Comparison of ENCODE assay signal across 8 mouse cellular contexts in genomic region chr13:104519006-104519695, GRCm38 (mm10).
DNase-seq lines count a peak whose midpoint lies in the region; ATAC-seq and TF ChIP-seq lines count a peak whose summit lies in the region.

No protein-coding gene starts in this region.

- WGBS in heart, embryonic 16.5 days, result 59% methylated on average over 14 of the region's 14 CpGs
- WGBS in embryonic facial prominence, embryonic 10.5 days, result 63% methylated on average over 14 of the region's 14 CpGs
- 22% methylated on average over 14 of the region's 14 CpGs for WGBS in hindbrain, embryonic 15.5 days
- WGBS in midbrain, embryonic 12.5 days, result 41% methylated on average over 14 of the region's 14 CpGs
- 77% methylated on average over 14 of the region's 14 CpGs for WGBS in lung, postnatal 0 days

- ATAC-seq in heart, embryonic 16.5 days (replicated peaks; ENCODE audit: extremely low read depth, insufficient read depth, low FRiP score), result no peak
- peak; percentile 70 for ATAC-seq in hindbrain, embryonic 15.5 days (ENCODE audit: low FRiP score, low read depth)
- peak; percentile 31; the same call in 1 of the 2 replicates for ATAC-seq in midbrain, embryonic 12.5 days (ENCODE audit: low FRiP score, low read depth)
- no peak for ATAC-seq in lung, postnatal 0 days

- no peak for TF ChIP-seq CTCF in lung, postnatal 0 days (IDR thresholded peaks at IDR 0.05)

- peak overlapping the region; percentile 30; the same call in 1 of the 2 replicates for H3K27ac ChIP-seq in heart, embryonic 16.5 days (ENCODE audit: low read length)
- H3K27ac ChIP-seq in embryonic facial prominence, embryonic 10.5 days (replicated peaks), result peak overlapping the region; percentile 95
- peak overlapping the region; percentile 87 for H3K27ac ChIP-seq in hindbrain, embryonic 15.5 days (replicated peaks)
- peak overlapping the region; percentile 94 for H3K27ac ChIP-seq in midbrain, embryonic 12.5 days (replicated peaks)
- no peak overlapping the region for H3K27ac ChIP-seq in lung, postnatal 0 days (ENCODE audit: low read length)

- no peak overlapping the region for H3K4me2 ChIP-seq in heart, embryonic 16.5 days (ENCODE audit: low read depth, low read length)
- H3K4me2 ChIP-seq in hindbrain, embryonic 15.5 days, result peak overlapping the region; percentile 61
- peak overlapping the region; percentile 59 for H3K4me2 ChIP-seq in midbrain, embryonic 12.5 days (replicated peaks)
- no peak overlapping the region for H3K4me2 ChIP-seq in lung, postnatal 0 days (replicated peaks; ENCODE audit: low read depth, low read length)

- H3K36me3 ChIP-seq in heart, embryonic 16.5 days (ENCODE audit: control insufficient read depth, insufficient read depth), result no peaks in the 10 kb centered on the region
- no peaks in the 10 kb centered on the region for H3K36me3 ChIP-seq in embryonic facial prominence, embryonic 10.5 days (replicated peaks)
- H3K36me3 ChIP-seq in hindbrain, embryonic 15.5 days, result no peaks in the 10 kb centered on the region
- no peaks in the 10 kb centered on the region for H3K36me3 ChIP-seq in midbrain, embryonic 12.5 days
- H3K36me3 ChIP-seq in lung, postnatal 0 days (ENCODE audit: insufficient read depth, low read length), result no peaks in the 10 kb centered on the region

- peaks cover 3% of the 10 kb centered on the region for H3K9me3 ChIP-seq in heart, embryonic 16.5 days (replicated peaks; ENCODE audit: control insufficient read depth, low read length)
- H3K9me3 ChIP-seq in embryonic facial prominence, embryonic 10.5 days, result no peaks in the 10 kb centered on the region
- H3K9me3 ChIP-seq in hindbrain, embryonic 15.5 days, result no peaks in the 10 kb centered on the region
- H3K9me3 ChIP-seq in midbrain, embryonic 12.5 days, result no peaks in the 10 kb centered on the region
- no peaks in the 10 kb centered on the region for H3K9me3 ChIP-seq in lung, postnatal 0 days (ENCODE audit: low read length)

- H3K27me3 ChIP-seq in heart, embryonic 16.5 days (ENCODE audit: control insufficient read depth, insufficient read depth, low read length), result no peaks in the 10 kb centered on the region
- H3K27me3 ChIP-seq in embryonic facial prominence, embryonic 10.5 days (replicated peaks; ENCODE audit: low read depth, poor library complexity, severe bottlenecking), result no peaks in the 10 kb centered on the region
- no peaks in the 10 kb centered on the region for H3K27me3 ChIP-seq in hindbrain, embryonic 15.5 days
- H3K27me3 ChIP-seq in midbrain, embryonic 12.5 days, result no peaks in the 10 kb centered on the region
- no peaks in the 10 kb centered on the region for H3K27me3 ChIP-seq in lung, postnatal 0 days (replicated peaks; ENCODE audit: insufficient read depth, low read length)

- peaks cover 13% of the 10 kb centered on the region for H3K4me1 ChIP-seq in heart, embryonic 16.5 days (ENCODE audit: control insufficient read depth, insufficient read depth, low read length)
- H3K4me1 ChIP-seq in embryonic facial prominence, embryonic 10.5 days, result peaks cover 26% of the 10 kb centered on the region
- peaks cover 18% of the 10 kb centered on the region for H3K4me1 ChIP-seq in hindbrain, embryonic 15.5 days (replicated peaks)
- peaks cover 14% of the 10 kb centered on the region for H3K4me1 ChIP-seq in midbrain, embryonic 12.5 days
- 0 out of 2 replicates have a peak, but pooled peaks cover 3% of the 10 kb centered on the region for H3K4me1 ChIP-seq in lung, postnatal 0 days (ENCODE audit: insufficient read depth, low read depth, low read length)

- no peak for TF ChIP-seq EP300 in lung, postnatal 0 days (IDR thresholded peaks at IDR 0.05)

- no peak for DNase-seq in heart, adult 8-10 months (ENCODE audit: low spot score)
- no peak for DNase-seq in embryonic facial prominence, embryonic 10.5 days (ENCODE audit: low spot score)
- DNase-seq in adrenal gland, postnatal 36 days, result no peak
- DNase-seq in urinary bladder, postnatal 4 days (ENCODE audit: low spot score in 2 of 2), result no peak
- DNase-seq in lung, postnatal 0 days (ENCODE audit: low spot score), result no peak

- H3K9ac ChIP-seq in heart, embryonic 16.5 days (ENCODE audit: low read length), result no peak overlapping the region; the same call in 1 of the 2 replicates
- peak overlapping the region; percentile 53; the same call in 1 of the 2 replicates for H3K9ac ChIP-seq in hindbrain, embryonic 15.5 days
- no peak overlapping the region for H3K9ac ChIP-seq in midbrain, embryonic 12.5 days (replicated peaks)
- H3K9ac ChIP-seq in lung, postnatal 0 days (replicated peaks; ENCODE audit: low read depth), result no peak overlapping the region

- H3K4me3 ChIP-seq in heart, embryonic 16.5 days (ENCODE audit: low read length), result no peak overlapping the region
- H3K4me3 ChIP-seq in embryonic facial prominence, embryonic 10.5 days, result no peak overlapping the region
- H3K4me3 ChIP-seq in hindbrain, embryonic 15.5 days, result peak overlapping the region; percentile 36; the same call in 1 of the 2 replicates
- no peak overlapping the region for H3K4me3 ChIP-seq in midbrain, embryonic 12.5 days
- H3K4me3 ChIP-seq in lung, postnatal 0 days (ENCODE audit: low read depth, low read length), result no peak overlapping the region

Comparison
In these comparisons a context has a peak if more than half of its experiments do, and no peak if none do; other contexts are left out.
1. ATAC-seq: peak in hindbrain, embryonic 15.5 days (single experiment) and midbrain, embryonic 12.5 days (single experiment); none in heart, embryonic 16.5 days (single experiment) and lung, postnatal 0 days (single experiment).
2. H3K4me2 ChIP-seq: peak in hindbrain, embryonic 15.5 days (single experiment) and midbrain, embryonic 12.5 days (single experiment); none in heart, embryonic 16.5 days (single experiment) and lung, postnatal 0 days (single experiment).